Mouse (Mus musculus) hindbrain, embryonic 14.5 days (tissue): Measurements from ENCODE around the gene Adgrl3. TPM values are rescaled to one million over a fixed set of nuclear protein-coding genes. Genes with fewer than 3 reads are reported as not detected.
A peak's percentile ranks its signal among the peaks of the same experiment; 100 is the strongest.

Source experiments
- ATAC-seq: fragments of 200-750 bp; cut with Nextera tagmentation; 2 replicates; pipeline ENCODE4 v1.8.0; 2017; ENCODE audit warnings: moderate number of reproducible peaks, mild to moderate bottlenecking, moderate TSS enrichment, moderate library complexity; ENCODE audit not compliant: low FRiP score
- DNase-seq: peaks from one replicate; pipeline ENCODE4 v3.0.0-alpha.2; 2015; ENCODE audit warnings: low spot score
- H3K27ac ChIP-seq: fragments of 300-500 bp; sonication (generic); 2 replicates; pipeline ENCODE4 v1.5.1; 2014; ENCODE audit warnings: mild to moderate bottlenecking, moderate library complexity
- H3K27me3 ChIP-seq: fragments of 300-500 bp; sonication (generic); 2 replicates; pipeline ENCODE4 v1.6.1; 2014; ENCODE audit warnings: mild to moderate bottlenecking, low read length, mixed read lengths; ENCODE audit not compliant: control insufficient read depth, insufficient read depth
- H3K36me3 ChIP-seq: fragments of 300-500 bp; sonication (generic); replicated peaks from 2 replicates; pipeline ENCODE4 v1.6.1; 2014; ENCODE audit not compliant: control insufficient read depth, insufficient read depth
- H3K4me1 ChIP-seq: fragments of 300-500 bp; sonication (generic); replicated peaks from 2 replicates; pipeline ENCODE4 v1.6.1; 2014; ENCODE audit warnings: antibody characterized with exemption, low read length, mixed read lengths; ENCODE audit not compliant: control insufficient read depth, insufficient read depth
- H3K4me2 ChIP-seq: fragments of 300-500 bp; sonication (generic); replicated peaks from 2 replicates; pipeline ENCODE4 v1.6.1; 2014; ENCODE audit warnings: mild to moderate bottlenecking, moderate library complexity
- H3K4me3 ChIP-seq: fragments of 300-500 bp; sonication (generic); replicated peaks from 2 replicates; pipeline ENCODE4 v1.5.1; 2014; ENCODE audit warnings: mild to moderate bottlenecking, low read length
- H3K9ac ChIP-seq: fragments of 300-500 bp; sonication (generic); 2 replicates; pipeline ENCODE4 v1.6.1; 2014
- H3K9me3 ChIP-seq: fragments of 300-500 bp; sonication (generic); 2 replicates; pipeline ENCODE4 v1.6.1; 2016; ENCODE audit warnings: low read length; ENCODE audit not compliant: control insufficient read depth
- WGBS: fragments of 180-500 bp; shearing (Covaris S2); extraction: QIAGEN DNeasy Blood & Tissue Kit; methylation state at CpG from one replicate; pipeline ENCODE4 v1.1.7; 2014; 5-methylcytosine and 5-hydroxymethylcytosine counted together
- polyA plus RNA-seq: library from polyadenylated mRNA; unstranded; fragments of >200 nt; fragmentation: Nextera tagmentation; extraction: Ambion mirVana; gene quantifications from 2 replicates; pipeline ENCODE4 v1.2.1, GENCODE M21; 2014

The Adgrl3 gene
- polyA plus RNA-seq, 1 experiment from 2014 or later, result 77.7 TPM

DNA sequence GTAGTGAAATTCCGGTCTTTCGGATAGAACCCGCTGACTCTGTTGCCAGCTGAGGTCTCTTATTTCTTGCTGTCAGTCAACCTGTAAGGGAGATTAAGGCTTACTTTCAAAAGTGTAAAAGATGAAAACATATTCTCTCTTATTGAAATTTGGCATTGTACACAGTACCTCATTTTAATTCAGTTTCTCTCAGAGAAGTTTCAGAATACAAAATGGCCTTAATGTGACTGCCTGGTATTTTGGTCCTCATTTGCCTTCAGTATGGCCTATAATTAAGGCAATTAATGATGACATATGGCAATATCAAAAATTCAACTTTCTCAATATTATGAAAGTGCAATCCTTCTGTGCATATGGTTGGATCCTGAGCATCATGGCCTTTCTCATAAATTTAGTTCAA is 455.5 kb downstream of the Adgrl3 start:
- H3K4me2 ChIP-seq, result no peak overlapping the region
- H3K4me3 ChIP-seq, result no peak overlapping the region
- ATAC-seq (no peak), DNase-seq (no peak)
- no peaks in the 10 kb centered on the region for H3K36me3 ChIP-seq
- H3K4me1 ChIP-seq, result no peaks in the 10 kb centered on the region
- H3K9ac ChIP-seq, result no peak overlapping the region
- no peaks in the 10 kb centered on the region for H3K27me3 ChIP-seq
- 88% methylated on average over 3 of the region's 3 CpGs for WGBS
- H3K9me3 ChIP-seq, result no peaks in the 10 kb centered on the region
- H3K27ac ChIP-seq, result no peak overlapping the region

DNA sequence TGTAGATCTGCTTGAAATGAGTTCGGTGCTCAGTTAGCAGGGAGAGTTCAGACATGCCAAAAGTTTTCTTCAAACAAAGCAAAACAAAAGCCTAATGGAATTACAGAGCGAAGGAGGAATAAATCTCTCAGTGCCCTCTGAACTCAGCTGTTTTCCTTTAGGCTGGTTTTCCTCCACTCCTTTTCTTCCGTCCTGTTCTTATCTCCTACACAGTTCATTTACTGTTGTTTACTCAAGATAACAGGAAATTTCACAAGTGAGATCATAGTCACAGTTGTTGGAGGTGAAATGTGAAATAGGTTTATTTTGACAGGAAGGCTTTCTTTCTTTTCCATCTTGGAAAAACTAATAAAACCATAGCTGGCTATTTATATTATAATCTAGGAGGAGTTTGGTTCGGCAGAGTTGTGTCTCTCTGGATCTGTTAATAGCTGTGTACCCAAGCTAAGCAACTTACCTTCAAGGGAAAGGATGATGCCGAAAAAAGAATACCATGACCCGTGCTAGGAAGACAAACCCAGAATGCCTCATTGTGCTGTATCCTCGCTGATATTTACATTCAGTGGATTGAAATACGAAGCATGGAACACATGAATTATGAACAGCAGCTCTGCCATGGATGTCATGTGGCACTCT is 456.2 kb downstream of the Adgrl3 start:
- H3K9me3 ChIP-seq, result no peaks in the 10 kb centered on the region
- no peaks in the 10 kb centered on the region for H3K4me1 ChIP-seq
- no peak overlapping the region for H3K4me2 ChIP-seq
- H3K9ac ChIP-seq, result no peak overlapping the region
- WGBS, result 69% methylated on average over 8 of the region's 8 CpGs
- H3K4me3 ChIP-seq, result no peak overlapping the region
- DNase-seq (no peak), ATAC-seq (no peak)
- H3K27ac ChIP-seq, result no peak overlapping the region
- no peaks in the 10 kb centered on the region for H3K27me3 ChIP-seq
- H3K36me3 ChIP-seq, result no peaks in the 10 kb centered on the region

DNA sequence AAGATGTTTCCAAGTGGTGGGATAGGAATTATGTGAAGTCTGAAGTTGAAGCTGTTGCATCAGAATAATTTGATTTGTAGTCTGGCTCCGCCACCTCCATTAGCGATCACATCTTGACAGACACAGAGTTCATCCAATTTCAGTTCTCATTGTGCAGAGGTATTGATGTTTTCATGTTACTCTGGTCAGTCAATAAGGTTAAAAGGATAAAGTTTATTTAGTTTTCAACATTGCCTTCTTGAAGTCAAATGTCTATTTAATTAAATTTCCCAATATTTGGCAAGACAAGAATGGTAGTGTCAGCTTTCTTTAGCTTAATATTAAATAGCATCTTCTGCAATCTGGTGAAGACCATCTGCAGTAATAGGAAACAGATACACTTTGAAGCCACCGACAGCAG is 461.0 kb downstream of the Adgrl3 start:
- Histone ChIP-seq H3K27me3 (no peaks in the 10 kb centered on the region), H3K27ac (no peak overlapping the region), H3K36me3 (no peaks in the 10 kb centered on the region), H3K4me3 (no peak overlapping the region), H3K4me1 (no peaks in the 10 kb centered on the region), H3K9me3 (no peaks in the 10 kb centered on the region), H3K9ac (no peak overlapping the region), H3K4me2 (no peak overlapping the region)
- WGBS, result 79% methylated on average over 3 of the region's 3 CpGs
- DNase-seq (no peak), ATAC-seq (no peak)

DNA sequence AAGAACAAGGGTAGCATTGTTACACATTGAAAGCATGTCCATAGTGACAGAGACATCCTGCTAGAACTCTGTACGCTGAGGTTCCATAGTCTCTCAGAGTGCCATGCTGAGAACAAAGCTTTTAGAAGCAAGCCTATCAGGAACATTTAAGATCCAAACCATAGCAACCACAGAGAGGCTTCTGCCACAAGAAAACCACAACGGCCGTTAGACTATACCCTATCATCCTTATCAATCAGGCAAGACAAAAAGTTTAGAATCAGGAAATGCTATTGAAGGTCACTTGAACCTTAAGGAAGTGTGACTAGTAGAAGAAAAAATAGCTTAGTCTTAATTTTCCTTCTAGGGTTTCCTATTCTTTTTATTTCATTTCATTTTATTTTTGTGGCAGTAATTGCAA is 464.0 kb downstream of the Adgrl3 start:
- Histone ChIP-seq H3K9ac (no peak overlapping the region), H3K9me3 (no peaks in the 10 kb centered on the region), H3K36me3 (no peaks in the 10 kb centered on the region), H3K27me3 (no peaks in the 10 kb centered on the region), H3K27ac (no peak overlapping the region), H3K4me2 (no peak overlapping the region), H3K4me3 (no peak overlapping the region), H3K4me1 (no peaks in the 10 kb centered on the region)
- 28% methylated on average over 3 of the region's 3 CpGs for WGBS
- DNase-seq (no peak), ATAC-seq (no peak)

DNA sequence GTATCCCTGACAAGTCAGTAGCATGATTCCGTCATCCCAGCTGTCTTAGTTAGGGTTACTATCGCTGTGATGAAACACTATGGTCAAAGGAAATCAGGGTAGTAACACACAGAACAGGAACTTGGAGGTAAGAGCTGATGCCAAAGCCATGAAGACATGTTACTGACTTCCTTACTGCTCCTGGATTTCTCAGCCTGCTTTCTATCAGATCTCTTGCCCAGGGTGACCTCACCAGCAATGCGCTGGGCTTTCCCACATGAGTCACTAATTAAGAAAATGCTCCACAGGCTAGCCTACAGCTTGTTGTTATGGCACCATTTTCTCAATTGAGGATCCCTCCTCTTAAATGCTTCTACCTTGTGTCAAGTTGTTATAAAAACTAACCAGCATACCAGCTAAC is 481.1 kb downstream of the Adgrl3 start:
- Histone ChIP-seq H3K27me3 (no peaks in the 10 kb centered on the region), H3K4me3 (no peak overlapping the region), H3K27ac (no peak overlapping the region), H3K4me2 (no peak overlapping the region), H3K36me3 (no peaks in the 10 kb centered on the region), H3K9me3 (no peaks in the 10 kb centered on the region), H3K9ac (no peak overlapping the region), H3K4me1 (no peaks in the 10 kb centered on the region)
- WGBS, result 91% methylated on average over 3 of the region's 3 CpGs
- ATAC-seq (no peak), DNase-seq (no peak)

DNA sequence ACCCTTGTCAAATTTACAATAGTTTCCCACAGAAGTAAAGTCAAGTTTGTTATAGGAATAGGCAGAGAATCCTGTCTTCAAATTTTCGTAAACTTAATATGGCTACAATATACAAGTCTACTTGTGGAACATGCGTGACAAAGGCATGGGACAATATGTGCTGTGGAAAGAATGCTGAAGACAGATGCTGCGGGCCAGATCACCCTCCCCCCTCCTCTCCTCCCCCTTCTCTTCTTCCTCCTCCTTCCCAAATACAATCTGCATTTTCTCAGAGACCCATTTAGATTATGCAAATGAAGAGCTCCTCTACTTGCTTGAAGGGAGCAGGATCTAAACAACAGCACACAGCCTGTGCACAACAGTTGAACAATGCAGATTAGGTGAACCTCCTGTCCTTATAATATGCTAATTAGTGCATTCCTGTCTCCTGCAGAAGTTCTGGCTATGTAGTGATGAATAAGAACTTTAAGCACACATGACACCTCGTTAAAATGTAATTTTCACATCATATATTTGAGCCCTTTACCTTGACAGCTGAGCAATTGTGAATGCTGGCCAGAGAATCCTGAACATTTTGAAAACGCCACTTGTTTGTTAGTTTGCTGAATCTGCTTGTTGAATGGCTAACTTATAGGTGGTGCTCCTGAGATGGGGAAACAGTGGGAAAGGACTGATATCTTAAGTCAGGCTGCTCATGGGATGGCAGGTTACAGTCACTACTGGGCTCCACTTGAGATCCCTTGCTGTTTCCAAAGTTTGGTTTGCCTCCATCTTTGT is 499.0 kb downstream of the Adgrl3 start:
- peak; percentile 34; the same call in 1 of the 2 replicates for ATAC-seq
- no peak overlapping the region for H3K4me3 ChIP-seq

DNA sequence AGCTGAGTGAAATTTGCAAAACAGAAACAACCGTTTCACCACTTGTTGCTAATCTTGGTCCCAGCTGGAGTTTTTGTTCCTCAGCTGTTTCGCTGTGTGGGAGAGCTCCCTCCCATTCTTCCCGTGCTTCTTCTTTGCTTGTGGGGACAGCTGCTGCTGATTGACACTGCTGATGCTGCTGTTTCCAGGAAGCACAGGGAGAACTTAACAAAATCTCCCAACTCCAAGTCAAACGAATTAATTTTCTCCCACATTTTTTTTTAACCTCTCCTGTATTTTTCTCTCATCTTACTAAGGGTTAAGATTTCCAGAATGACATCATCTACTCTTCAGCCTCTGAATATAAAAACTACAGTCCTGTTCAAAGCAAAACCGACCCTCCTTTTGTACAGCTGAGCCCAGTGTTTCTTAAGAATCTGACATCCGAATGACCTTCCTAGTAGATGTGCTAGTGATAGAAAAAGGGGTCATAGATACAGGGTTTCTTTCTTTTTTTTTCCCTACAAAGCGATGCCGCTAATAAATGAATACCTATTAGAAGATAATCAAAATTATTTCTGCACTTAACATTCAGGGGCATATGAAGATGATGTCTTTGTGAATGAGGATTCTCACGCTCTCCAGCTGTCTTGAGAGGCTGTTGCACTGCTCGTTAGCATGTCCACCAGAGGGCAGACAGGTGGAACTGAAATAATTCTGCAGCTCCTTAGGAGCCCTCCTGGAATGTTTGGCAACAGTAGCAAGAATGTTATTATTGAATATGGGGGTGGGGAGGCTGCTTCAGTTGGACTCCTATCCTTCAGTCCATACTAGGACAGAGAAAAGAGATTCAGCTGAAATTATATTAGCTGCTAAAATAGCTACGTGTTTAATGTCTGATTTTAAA is 499.8 kb downstream of the Adgrl3 start:
- ATAC-seq, result peak; percentile 53; the same call in 1 of the 2 replicates

More for the DNA sequence above, 499.0 kb downstream of the Adgrl3 start:
- 16% methylated on average over 5 of the region's 5 CpGs for WGBS
- H3K27ac ChIP-seq, result no peak overlapping the region
- H3K9me3 ChIP-seq, result no peaks in the 10 kb centered on the region
- no peaks in the 10 kb centered on the region for H3K27me3 ChIP-seq
- peaks cover 12% of the 10 kb centered on the region for H3K4me1 ChIP-seq
- no peaks in the 10 kb centered on the region for H3K36me3 ChIP-seq
- DNase-seq, result no peak
- H3K9ac ChIP-seq, result no peak overlapping the region
- peak overlapping the region; percentile 32; the same call in 1 of the 2 replicates for H3K4me2 ChIP-seq

DNA sequence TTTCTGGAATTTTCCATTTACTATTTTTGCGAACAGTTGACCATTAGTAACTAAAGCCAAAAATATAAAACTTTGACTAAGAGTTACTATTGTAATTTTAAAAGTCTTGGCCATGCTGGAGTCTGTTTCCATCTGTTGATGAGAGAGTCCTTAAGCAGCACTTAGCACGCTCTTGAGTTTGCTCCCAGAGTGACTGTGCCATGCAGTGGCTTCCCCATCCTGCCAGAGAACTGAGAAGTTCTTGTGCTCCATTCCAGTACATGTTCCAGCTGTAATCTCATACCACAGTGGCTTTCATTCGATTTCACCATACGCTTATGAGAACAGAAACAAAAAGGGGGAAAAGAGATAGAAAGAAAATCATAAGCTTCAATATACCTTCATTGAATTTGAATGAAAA is 502.8 kb downstream of the Adgrl3 start:
- H3K9ac ChIP-seq, result no peak overlapping the region

More for the DNA sequence above, 499.8 kb downstream of the Adgrl3 start:
- Histone ChIP-seq H3K4me3 (no peak overlapping the region), H3K4me2 (peak overlapping the region; percentile 32), H3K9me3 (no peaks in the 10 kb centered on the region), H3K9ac (no peak overlapping the region), H3K36me3 (no peaks in the 10 kb centered on the region), H3K27me3 (no peaks in the 10 kb centered on the region), H3K27ac (no peak overlapping the region; the same call in 1 of the 2 replicates), H3K4me1 (peaks cover 12% of the 10 kb centered on the region)
- WGBS, result 12% methylated on average over 11 of the region's 11 CpGs
- peak; percentile 62 for DNase-seq

DNA sequence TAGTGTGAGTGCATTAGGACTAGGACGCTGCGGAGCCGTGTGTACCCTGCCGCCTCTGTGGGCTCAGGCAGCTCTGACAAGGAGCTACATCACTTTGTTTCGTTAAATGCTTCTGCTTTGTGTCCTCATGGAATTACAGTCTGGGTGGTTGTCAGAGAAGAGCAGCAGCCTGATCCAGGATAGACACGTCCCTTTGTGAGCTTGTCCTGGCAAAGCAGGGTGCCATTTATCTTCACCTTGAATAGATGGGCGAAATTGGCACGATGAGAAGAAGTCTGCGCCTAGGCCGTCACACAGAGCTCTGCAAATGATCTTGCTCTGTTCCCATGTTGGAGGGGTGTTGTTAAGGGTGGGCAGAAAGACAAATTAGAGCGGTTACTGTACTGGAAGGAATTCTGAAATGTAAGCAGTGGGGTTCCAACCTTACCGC is 504.6 kb downstream of the Adgrl3 start:
- DNase-seq, result no peak
- no peak overlapping the region for H3K4me2 ChIP-seq
- no peaks in the 10 kb centered on the region for H3K27me3 ChIP-seq
- no peak overlapping the region for H3K4me3 ChIP-seq
- H3K9me3 ChIP-seq, result no peaks in the 10 kb centered on the region
- H3K9ac ChIP-seq, result no peak overlapping the region
- H3K27ac ChIP-seq, result peak overlapping the region; percentile 14; the same call in 1 of the 2 replicates
- 55% methylated on average over 12 of the region's 12 CpGs for WGBS
- H3K36me3 ChIP-seq, result no peaks in the 10 kb centered on the region
- peaks cover 12% of the 10 kb centered on the region; the same call in 1 of the 2 replicates for H3K4me1 ChIP-seq
- ATAC-seq, result peak; percentile 54; the same call in 1 of the 2 replicates

More for the DNA sequence above, 502.8 kb downstream of the Adgrl3 start:
- ATAC-seq (no peak), DNase-seq (no peak)
- Histone ChIP-seq H3K4me3 (no peak overlapping the region), H3K27me3 (no peaks in the 10 kb centered on the region), H3K27ac (no peak overlapping the region), H3K4me1 (peaks cover 17% of the 10 kb centered on the region), H3K36me3 (no peaks in the 10 kb centered on the region), H3K4me2 (no peak overlapping the region), H3K9me3 (no peaks in the 10 kb centered on the region)
- WGBS, result 94% methylated on average over 4 of the region's 4 CpGs
